8 mouse cellular contexts compared by ENCODE assay signal in the genomic region with DNA sequence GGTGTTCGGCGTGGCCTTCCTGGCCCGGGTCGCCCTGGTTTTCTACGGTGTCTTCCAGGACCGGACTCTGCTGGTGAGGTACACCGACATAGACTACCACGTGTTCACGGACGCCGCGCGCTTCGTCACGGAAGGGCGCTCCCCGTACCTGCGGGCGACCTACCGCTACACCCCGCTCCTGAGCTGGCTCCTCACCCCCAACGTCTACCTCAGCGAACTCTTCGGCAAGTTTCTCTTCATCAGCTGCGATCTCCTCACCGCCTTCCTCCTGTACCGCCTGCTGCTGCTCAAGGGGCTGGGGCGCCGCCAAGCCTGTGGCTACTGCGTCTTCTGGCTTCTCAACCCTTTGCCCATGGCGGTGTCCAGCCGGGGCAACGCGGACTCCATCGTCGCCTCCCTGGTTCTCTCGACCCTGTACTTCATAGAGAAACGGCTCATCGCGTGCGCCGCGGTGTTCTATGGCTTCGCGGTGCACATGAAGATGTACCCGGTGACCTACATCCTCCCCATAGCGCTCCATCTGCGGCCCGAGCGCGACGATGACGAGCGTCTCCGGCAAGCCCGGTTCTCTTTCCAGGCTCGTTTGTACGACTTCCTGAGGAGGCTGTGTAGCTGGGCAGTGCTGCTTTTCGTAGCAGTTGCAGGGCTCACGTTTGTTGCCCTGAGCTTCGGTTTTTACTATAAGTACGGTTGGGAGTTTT. TPM values are rescaled to one million over a fixed set of nuclear protein-coding genes. Genes with fewer than 3 reads are reported as not detected.
DNase-seq lines count a peak whose midpoint lies in the region; ATAC-seq and TF ChIP-seq lines count a peak whose summit lies in the region.

No protein-coding gene starts in this region.

- H3K4me1 ChIP-seq in cerebellum, adult 2 months (ENCODE audit: control insufficient read depth, insufficient read depth, low read length), result peaks cover 4% of the 10 kb centered on the region; the same call in 1 of the 2 replicates
- peaks cover 5% of the 10 kb centered on the region for H3K4me1 ChIP-seq in embryonic facial prominence, embryonic 11.5 days (ENCODE audit: control insufficient read depth, insufficient read depth, low read length)
- peaks cover 8% of the 10 kb centered on the region for H3K4me1 ChIP-seq in liver, embryonic 11.5 days (replicated peaks; ENCODE audit: control insufficient read depth, insufficient read depth, low read length)
- peaks cover 12% of the 10 kb centered on the region; the same call in 1 of the 2 replicates for H3K4me1 ChIP-seq in neural tube, embryonic 11.5 days (ENCODE audit: control insufficient read depth, insufficient read depth, low read length)

- H3K4me2 ChIP-seq in embryonic facial prominence, embryonic 11.5 days (ENCODE audit: low read depth, low read length), result peak overlapping the region; percentile 86
- peak overlapping the region; percentile 89 for H3K4me2 ChIP-seq in liver, embryonic 11.5 days
- peak overlapping the region; percentile 99 for H3K4me2 ChIP-seq in neural tube, embryonic 11.5 days (ENCODE audit: low read depth)

- peak overlapping the region; percentile 84 for H3K9ac ChIP-seq in embryonic facial prominence, embryonic 11.5 days (replicated peaks; ENCODE audit: low read length)
- H3K9ac ChIP-seq in liver, embryonic 11.5 days (ENCODE audit: low read depth, low read length), result peak overlapping the region; percentile 84
- H3K9ac ChIP-seq in neural tube, embryonic 11.5 days (ENCODE audit: low read length), result peak overlapping the region; percentile 79

- ATAC-seq in embryonic facial prominence, embryonic 11.5 days (replicated peaks; ENCODE audit: insufficient number of reproducible peaks, low FRiP score, low TSS enrichment, low read depth), result no peak
- peak; percentile 58 for ATAC-seq in liver, embryonic 11.5 days (replicated peaks; ENCODE audit: low FRiP score)
- peak; percentile 71 for ATAC-seq in neural tube, embryonic 11.5 days (ENCODE audit: insufficient read depth, low FRiP score, low TSS enrichment)

- peak overlapping the region; percentile 44; the same call in 1 of the 2 replicates for H3K27ac ChIP-seq in cerebellum, adult 2 months (ENCODE audit: insufficient read depth, low read length)
- H3K27ac ChIP-seq in embryonic facial prominence, embryonic 11.5 days (replicated peaks; ENCODE audit: low read depth, low read length), result no peak overlapping the region; the same call in 1 of the 2 replicates
- peak overlapping the region; percentile 60 for H3K27ac ChIP-seq in liver, embryonic 11.5 days (ENCODE audit: low read depth, low read length)
- 0 out of 2 replicates have a peak overlapping the region, but pooled peaks have one; percentile 53 for H3K27ac ChIP-seq in neural tube, embryonic 11.5 days (ENCODE audit: low read depth, low read length)

- H3K27me3 ChIP-seq in cerebellum, adult 2 months (ENCODE audit: control insufficient read depth, insufficient read depth, low read length), result no peaks in the 10 kb centered on the region
- H3K27me3 ChIP-seq in embryonic facial prominence, embryonic 11.5 days (ENCODE audit: control insufficient read depth, insufficient read depth, low read length), result no peaks in the 10 kb centered on the region
- no peaks in the 10 kb centered on the region for H3K27me3 ChIP-seq in liver, embryonic 11.5 days (replicated peaks; ENCODE audit: control insufficient read depth, insufficient read depth, low read length)
- H3K27me3 ChIP-seq in neural tube, embryonic 11.5 days (ENCODE audit: control insufficient read depth, insufficient read depth, low read length), result no peaks in the 10 kb centered on the region

- no peak for TF ChIP-seq POLR2A in cerebellum, adult 2 months (IDR thresholded peaks at IDR 0.05; ENCODE audit: borderline replicate concordance, insufficient read depth, low read length)

- TF ChIP-seq CTCF in cerebellum, adult 2 months (IDR thresholded peaks at IDR 0.05; ENCODE audit: borderline replicate concordance, insufficient read depth, low read depth, low read length), result no peak

- H3K4me3 ChIP-seq in cerebellum, adult 2 months (replicated peaks; ENCODE audit: insufficient read depth, low read depth, low read length), result peak overlapping the region; percentile 63
- peak overlapping the region; percentile 97 for H3K4me3 ChIP-seq in embryonic facial prominence, embryonic 11.5 days (ENCODE audit: low read depth, low read length)
- H3K4me3 ChIP-seq in liver, embryonic 11.5 days (ENCODE audit: low read depth, low read length), result peak overlapping the region; percentile 97
- peak overlapping the region; percentile 94 for H3K4me3 ChIP-seq in neural tube, embryonic 11.5 days (ENCODE audit: low read depth, low read length)

- no peaks in the 10 kb centered on the region for H3K9me3 ChIP-seq in embryonic facial prominence, embryonic 11.5 days (replicated peaks; ENCODE audit: control insufficient read depth, low read length)
- H3K9me3 ChIP-seq in liver, embryonic 11.5 days (ENCODE audit: control insufficient read depth, low read length), result no peaks in the 10 kb centered on the region
- H3K9me3 ChIP-seq in neural tube, embryonic 11.5 days (ENCODE audit: control insufficient read depth, low read length), result no peaks in the 10 kb centered on the region

- 2% methylated on average over 62 of the region's 62 CpGs for WGBS in cerebellum, adult 2 months
- 3% methylated on average over 62 of the region's 62 CpGs for WGBS in embryonic facial prominence, embryonic 11.5 days
- WGBS in liver, embryonic 11.5 days, result 2% methylated on average over 62 of the region's 62 CpGs
- 2% methylated on average over 62 of the region's 62 CpGs for WGBS in neural tube, embryonic 11.5 days

- DNase-seq in cerebellum, adult 2 months, result peak; percentile 49 to 51
- DNase-seq in cerebellum, adult 11-12 months, result no peak
- DNase-seq in CD4-positive helper T cell, adult 2 months (ENCODE audit: low read depth, low spot score), result peak; percentile 73
- DNase-seq in embryonic facial prominence, embryonic 11.5 days (ENCODE audit: low spot score), result no peak
- DNase-seq in heart, postnatal 4 days, result peak; percentile 33
- no peak for DNase-seq in liver, embryonic 11.5 days (ENCODE audit: low spot score)
- peak; percentile 31 for DNase-seq in neural tube, embryonic 11.5 days (ENCODE audit: low spot score)
- no peak for DNase-seq in ovary, postnatal 14 days (ENCODE audit: low spot score)

- H3K36me3 ChIP-seq in embryonic facial prominence, embryonic 11.5 days (replicated peaks; ENCODE audit: control insufficient read depth, insufficient read depth, low read depth, low read length), result no peaks in the 10 kb centered on the region
- H3K36me3 ChIP-seq in liver, embryonic 11.5 days (ENCODE audit: control insufficient read depth, insufficient read depth, low read length), result peaks cover 13% of the 10 kb centered on the region
- H3K36me3 ChIP-seq in neural tube, embryonic 11.5 days (ENCODE audit: control insufficient read depth, insufficient read depth, low read length), result no peaks in the 10 kb centered on the region

RNA-seq across cellular contexts. Expression of a gene that starts 0.6 kb away (rescaled TPM):
- polyA plus RNA-seq in cerebellum, adult 2 months (2012; rRNA removed), result 7.5 and 7.9 TPM in 2 replicates
- 11.4 and 12.3 TPM in 2 replicates for polyA plus RNA-seq in embryonic facial prominence, embryonic 11.5 days (2014; fragmentation: Nextera tagmentation; extraction: Ambion mirVana)
- 10 to 100 TPM; 10.1 to 11.4 TPM for total RNA-seq in heart, postnatal 4 days (2021)
- polyA plus RNA-seq in liver, embryonic 11.5 days (2014; fragmentation: Nextera tagmentation; extraction: Ambion mirVana), result 7.7 and 7.8 TPM in 2 replicates
- 14.2 and 15.1 TPM in 2 replicates for polyA plus RNA-seq in neural tube, embryonic 11.5 days (2014; fragmentation: Nextera tagmentation; extraction: Ambion mirVana)

RNA-seq across cellular contexts. Expression of a gene that starts 35.9 kb away (rescaled TPM):
- 141 and 174 TPM in 2 replicates for polyA plus RNA-seq in cerebellum, adult 2 months (2012; rRNA removed)
- 0.07 and 0.11 TPM in 2 replicates for polyA plus RNA-seq in embryonic facial prominence, embryonic 11.5 days (2014; fragmentation: Nextera tagmentation; extraction: Ambion mirVana)
- under 1 TPM; 0.11 to 0.14 TPM for total RNA-seq in heart, postnatal 4 days (2021)
- 0.10 TPM in 1 of 2 replicates, not detected in the other for polyA plus RNA-seq in liver, embryonic 11.5 days (2014; fragmentation: Nextera tagmentation; extraction: Ambion mirVana)
- polyA plus RNA-seq in neural tube, embryonic 11.5 days (2014; fragmentation: Nextera tagmentation; extraction: Ambion mirVana), result 0.85 and 0.93 TPM in 2 replicates

RNA-seq across cellular contexts. Expression of a gene that starts 47.8 kb away (rescaled TPM):
- 116 and 130 TPM in 2 replicates for polyA plus RNA-seq in cerebellum, adult 2 months (2012; rRNA removed)
- polyA plus RNA-seq in embryonic facial prominence, embryonic 11.5 days (2014; fragmentation: Nextera tagmentation; extraction: Ambion mirVana), result 0.54 and 0.65 TPM in 2 replicates
- total RNA-seq in heart, postnatal 4 days (2021), result not detected
- polyA plus RNA-seq in liver, embryonic 11.5 days (2014; fragmentation: Nextera tagmentation; extraction: Ambion mirVana), result 0.39 and 0.51 TPM in 2 replicates
- 0.30 and 0.84 TPM in 2 replicates for polyA plus RNA-seq in neural tube, embryonic 11.5 days (2014; fragmentation: Nextera tagmentation; extraction: Ambion mirVana)

Comparison
In these comparisons a context has a peak if more than half of its experiments do, and no peak if none do; other contexts are left out.
1. DNase-seq: peak in cerebellum, adult 2 months (2 of 2), CD4-positive helper T cell, adult 2 months (single experiment), heart, postnatal 4 days (single experiment) and neural tube, embryonic 11.5 days (single experiment); none in cerebellum, adult 11-12 months (single experiment), embryonic facial prominence, embryonic 11.5 days (single experiment), liver, embryonic 11.5 days (single experiment) and ovary, postnatal 14 days (single experiment).
2. RNA of a gene that starts 35.9 kb away (polyA plus RNA-seq): 141 to 174 TPM in cerebellum, adult 2 months; 0.85 to 0.93 TPM in neural tube, embryonic 11.5 days, 0.07 to 0.11 TPM in embryonic facial prominence, embryonic 11.5 days and 0.10 TPM in liver, embryonic 11.5 days; every median in the first group is over 10 times any median in the second.
3. RNA of a gene that starts 47.8 kb away (polyA plus RNA-seq): 116 to 130 TPM in cerebellum, adult 2 months; 0.30 to 0.84 TPM in neural tube, embryonic 11.5 days, 0.54 to 0.65 TPM in embryonic facial prominence, embryonic 11.5 days and 0.39 to 0.51 TPM in liver, embryonic 11.5 days; every median in the first group is over 10 times any median in the second.
4. Peak in every context shown above with its lines, with median percentiles within 50 percentile points of each other: H3K4me3 ChIP-seq, H3K4me2 ChIP-seq and H3K9ac ChIP-seq.